Mouse (Mus musculus) MEL (cell line): ENCODE results near the gene Ak7. TPM values are rescaled to one million over a fixed set of nuclear protein-coding genes. Genes with fewer than 3 reads are reported as not detected.

Experiments used
- DNase-seq: peaks from one replicate; pipeline ENCODE4 v3.0.0; 2011; ENCODE audit warnings: low read depth, low spot score
- H3K27ac ChIP-seq: 2 replicates; pipeline ENCODE4 v1.5.1; 2012; ENCODE audit warnings: low read depth, mild to moderate bottlenecking, control low read depth, low read length, moderate library complexity; ENCODE audit not compliant: control insufficient read depth
- H3K27me3 ChIP-seq, 2 experiments: fragments of 150-350 bp in 1 of 2; sonication (generic) in 1 of 2; 2 replicates each; pipeline ENCODE4 v1.6.1; 2012; ENCODE audit warnings: low read length in 2 of 2, mild to moderate bottlenecking in 2 of 2, improper control_type of control experiment in 1 of 2, moderate library complexity in 1 of 2; ENCODE audit not compliant: insufficient read depth in 2 of 2, control insufficient read depth in 1 of 2
- H3K36me3 ChIP-seq, 2 experiments: 2 replicates each; pipeline ENCODE4 v1.6.1; 2012 to 2014; ENCODE audit warnings: low read length in 2 of 2, improper control_type of control experiment in 1 of 2, inconsistent platforms in 1 of 2, mild to moderate bottlenecking in 1 of 2; ENCODE audit not compliant: insufficient read depth in 2 of 2, control insufficient read depth in 1 of 2
- H3K4me1 ChIP-seq, 2 experiments: fragments of 150-350 bp in 1 of 2; sonication (generic) in 1 of 2; 2 replicates each; pipeline ENCODE4 v1.6.1; 2012; ENCODE audit warnings: low read length in 2 of 2, improper control_type of control experiment in 1 of 2, mild to moderate bottlenecking in 1 of 2; ENCODE audit not compliant: insufficient read depth in 2 of 2, control insufficient read depth in 1 of 2
- H3K4me3 ChIP-seq, 2 experiments: fragments of 150-350 bp in 1 of 2; sonication (generic) in 1 of 2; 2 replicates each; pipeline ENCODE4 v1.5.1; 2012; ENCODE audit warnings: low read depth in 2 of 2, low read length in 2 of 2, mild to moderate bottlenecking in 2 of 2, moderate library complexity in 2 of 2, control low read depth in 1 of 2, improper control_type of control experiment in 1 of 2; ENCODE audit not compliant: control insufficient read depth in 1 of 2, insufficient read depth in 1 of 2
- H3K79me2 ChIP-seq: 2 replicates; pipeline ENCODE4 v1.6.1; 2012; ENCODE audit warnings: mild to moderate bottlenecking, low read length, moderate library complexity; ENCODE audit not compliant: control insufficient read depth, poor library complexity, insufficient read depth
- H3K9ac ChIP-seq: 2 replicates; pipeline ENCODE4 v1.6.1; 2012; ENCODE audit warnings: low read depth, mild to moderate bottlenecking, control low read depth, low read length, moderate library complexity; ENCODE audit not compliant: control insufficient read depth, poor library complexity, severe bottlenecking
- H3K9me3 ChIP-seq: fragments of 150-350 bp; sonication (generic); replicated peaks from 2 replicates; pipeline ENCODE4 v1.6.1; 2012; ENCODE audit warnings: mild to moderate bottlenecking, low read length, improper control_type of control experiment, moderate library complexity; ENCODE audit not compliant: insufficient read depth
- CHD1 ChIP-seq: IDR thresholded peaks from 2 replicates; pipeline ENCODE4 v1.6.1; 2012; ENCODE audit warnings: low read depth, mild to moderate bottlenecking, inconsistent platforms, low read length, improper control_type of control experiment
- CHD2 ChIP-seq: IDR thresholded peaks from 2 replicates; pipeline ENCODE4 v1.6.1; 2011; ENCODE audit warnings: low read length, improper control_type of control experiment
- E2F4 ChIP-seq: IDR thresholded peaks from 2 replicates; pipeline ENCODE4 v1.6.1; 2011; ENCODE audit warnings: low read depth, low read length, improper control_type of control experiment, borderline replicate concordance
- ELF1 ChIP-seq: IDR thresholded peaks from 2 replicates; pipeline ENCODE4 v1.6.1; 2014; ENCODE audit warnings: low read depth, mild to moderate bottlenecking, inconsistent platforms, low read length, improper control_type of control experiment, moderate library complexity
- EP300 ChIP-seq, 2 experiments: IDR thresholded peaks; 2 replicates each; pipeline ENCODE4 v1.6.1; 2011; ENCODE audit warnings: improper control_type of control experiment in 2 of 2, low read length in 2 of 2, low read depth in 1 of 2, mild to moderate bottlenecking in 1 of 2
- ETS1 ChIP-seq: IDR thresholded peaks from 2 replicates; pipeline ENCODE4 v1.6.1; 2012; ENCODE audit warnings: low read depth, mild to moderate bottlenecking, inconsistent platforms, low read length, improper control_type of control experiment, moderate library complexity
- GATA1 ChIP-seq: IDR thresholded peaks from 2 replicates; pipeline ENCODE4 v1.6.1; 2011; ENCODE audit warnings: low read depth, low read length, improper control_type of control experiment
- HCFC1 ChIP-seq: IDR thresholded peaks from 2 replicates; pipeline ENCODE4 v1.6.1; 2012; ENCODE audit warnings: low read depth, mild to moderate bottlenecking, inconsistent platforms, low read length, improper control_type of control experiment, moderate library complexity
- MAFK ChIP-seq: IDR thresholded peaks from 2 replicates; pipeline ENCODE4 v1.6.1; 2011; ENCODE audit warnings: low read depth, mild to moderate bottlenecking, low read length, improper control_type of control experiment, borderline replicate concordance
- MAX ChIP-seq: IDR thresholded peaks from 2 replicates; pipeline ENCODE4 v1.6.1; 2011; ENCODE audit warnings: low read length, improper control_type of control experiment
- MAZ ChIP-seq: IDR thresholded peaks from 2 replicates; pipeline ENCODE4 v1.6.1; 2012; ENCODE audit warnings: low read depth, mild to moderate bottlenecking, inconsistent platforms, low read length, improper control_type of control experiment
- MEF2A ChIP-seq: IDR thresholded peaks from 2 replicates; pipeline ENCODE4 v1.6.1; 2014; ENCODE audit warnings: low read depth, mild to moderate bottlenecking, inconsistent platforms, low read length, improper control_type of control experiment; ENCODE audit not compliant: poor library complexity, insufficient replicate concordance, severe bottlenecking; ENCODE audit errors: extremely low read depth
- MXI1 ChIP-seq: IDR thresholded peaks from 2 replicates; pipeline ENCODE4 v1.6.1; 2011; ENCODE audit warnings: mild to moderate bottlenecking, low read depth, low read length, improper control_type of control experiment
- MYC ChIP-seq: IDR thresholded peaks from 2 replicates; pipeline ENCODE4 v1.6.1; 2011; ENCODE audit warnings: low read depth, mild to moderate bottlenecking, low read length, improper control_type of control experiment, moderate library complexity
- POLR2A ChIP-seq, 2 experiments: IDR thresholded peaks; 2 replicates each; pipeline ENCODE4 v1.6.1; 2011 to 2012; ENCODE audit warnings: low read length in 2 of 2, mild to moderate bottlenecking in 2 of 2, control low read depth in 1 of 2, improper control_type of control experiment in 1 of 2, low read depth in 1 of 2, moderate library complexity in 1 of 2; ENCODE audit not compliant: control insufficient read depth in 1 of 2, insufficient read depth in 1 of 2, poor library complexity in 1 of 2
- RAD21 ChIP-seq: IDR thresholded peaks from 2 replicates; pipeline ENCODE4 v1.6.1; 2011; ENCODE audit warnings: mild to moderate bottlenecking, low read depth, low read length, improper control_type of control experiment
- RCOR1 ChIP-seq: IDR thresholded peaks from 2 replicates; pipeline ENCODE4 v1.6.1; 2012; ENCODE audit warnings: low read depth, mild to moderate bottlenecking, inconsistent platforms, low read length, improper control_type of control experiment
- SIN3A ChIP-seq: IDR thresholded peaks from 2 replicates; pipeline ENCODE4 v1.6.1; 2012; ENCODE audit warnings: low read length, improper control_type of control experiment, inconsistent platforms
- SMC3 ChIP-seq: IDR thresholded peaks from 2 replicates; pipeline ENCODE4 v1.6.1; 2011; ENCODE audit warnings: low read depth, low read length, improper control_type of control experiment
- TBP ChIP-seq: IDR thresholded peaks from 2 replicates; pipeline ENCODE4 v1.8.0; 2011; ENCODE audit warnings: low read depth, low read length, improper control_type of control experiment
- TCF12 ChIP-seq: IDR thresholded peaks from 2 replicates; pipeline ENCODE4 v1.6.1; 2014; ENCODE audit warnings: low read depth, mild to moderate bottlenecking, inconsistent platforms, low read length, improper control_type of control experiment, moderate library complexity
- UBTF ChIP-seq: IDR thresholded peaks from 2 replicates; pipeline ENCODE4 v1.6.1; 2012; ENCODE audit warnings: low read depth, mild to moderate bottlenecking, inconsistent platforms, low read length, improper control_type of control experiment, moderate library complexity, borderline replicate concordance; ENCODE audit not compliant: insufficient read depth
- USF1 ChIP-seq: IDR thresholded peaks from 2 replicates; pipeline ENCODE4 v1.6.1; 2014; ENCODE audit warnings: low read depth, mild to moderate bottlenecking, inconsistent platforms, low read length, improper control_type of control experiment, moderate library complexity
- ZKSCAN1 ChIP-seq: IDR thresholded peaks from 2 replicates; pipeline ENCODE4 v1.6.1; 2012; ENCODE audit warnings: low read depth, mild to moderate bottlenecking, inconsistent platforms, low read length, improper control_type of control experiment, moderate library complexity
- ZNF384 ChIP-seq: IDR thresholded peaks from 2 replicates; pipeline ENCODE4 v1.6.1; 2012; ENCODE audit warnings: low read depth, mild to moderate bottlenecking, inconsistent platforms, low read length, improper control_type of control experiment
- polyA plus RNA-seq, 2 experiments: library from polyadenylated mRNA; stranded (reverse) in 1 of 2; unstranded in 1 of 2; fragments of >175 nt in 1 of 2; fragments of >200 nt in 1 of 2; gene quantifications; 2 replicates each; pipeline versions ENCODE4 v1.2.1 to v1.2.4; 2012; ENCODE audit warnings: low replicate concordance in 2 of 2, low read depth in 1 of 2; ENCODE audit not compliant: insufficient read length in 2 of 2, insufficient read depth in 1 of 2, missing spikeins in 1 of 2
- total RNA-seq: library from RNA; depleted of rRNA; stranded (reverse); fragments of 300-350 nt; gene quantifications from 2 replicates; pipeline ENCODE4 v1.2.3, GENCODE M21; 2012

Gene Ak7
- total and polyA plus RNA-seq, 3 experiments = 0.31 to 0.36 TPM; not detected in 1

DNA sequence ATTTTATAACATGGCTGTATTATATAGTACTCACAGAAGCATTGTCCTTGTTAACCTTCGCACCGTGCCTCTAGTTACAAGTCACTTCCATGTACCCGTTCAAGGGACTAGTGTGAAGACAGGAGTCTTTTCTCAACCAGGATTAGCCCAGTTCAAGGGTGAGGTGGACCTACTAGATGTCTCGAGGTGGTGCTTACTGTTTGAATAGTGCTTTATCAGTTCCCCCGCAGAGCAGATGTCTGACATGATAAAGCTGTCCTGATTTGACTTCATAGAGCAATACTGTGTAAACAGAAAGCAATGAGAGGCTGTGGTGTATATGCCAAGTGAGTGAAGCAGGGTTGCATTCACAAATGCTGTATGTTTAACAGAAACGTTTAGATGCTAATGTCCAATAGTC, 104.8 kb downstream of the Ak7 start:
- Histone ChIP-seq H3K36me3 (peaks cover 36 to 61% of the 10 kb centered on the region in 2 experiments), H3K9ac (no peak overlapping the region), H3K4me3 (no peak overlapping the region), H3K27me3 (no peaks in the 10 kb centered on the region), H3K79me2 (0 out of 2 replicates have a peak, but pooled peaks cover 2% of the 10 kb centered on the region), H3K4me1 (peaks cover 7 to 21% of the 10 kb centered on the region in 2 experiments), H3K27ac (no peak overlapping the region), H3K9me3 (no peaks in the 10 kb centered on the region)
- TF ChIP-seq MYC (no peak), USF1 (no peak), TCF12 (peak; percentile 80), ZKSCAN1 (peak; percentile 64; the same call in 1 of the 2 replicates), EP300 (IDR thresholded peaks at IDR 0.05; ENCODE audit: low read depth in 1 of 2, low read length in 2 of 2) (peak in 1 of 2 experiments; percentile 63; a peak in 2 of 4 replicates), MAX (no peak), RCOR1 (peak; percentile 71; the same call in 1 of the 2 replicates), RAD21 (no peak), ETS1 (0 out of 2 replicates have a peak, but pooled peaks have one; percentile 9), UBTF (no peak), CHD1 (no peak), SMC3 (no peak)
- DNase-seq = no peak

DNA sequence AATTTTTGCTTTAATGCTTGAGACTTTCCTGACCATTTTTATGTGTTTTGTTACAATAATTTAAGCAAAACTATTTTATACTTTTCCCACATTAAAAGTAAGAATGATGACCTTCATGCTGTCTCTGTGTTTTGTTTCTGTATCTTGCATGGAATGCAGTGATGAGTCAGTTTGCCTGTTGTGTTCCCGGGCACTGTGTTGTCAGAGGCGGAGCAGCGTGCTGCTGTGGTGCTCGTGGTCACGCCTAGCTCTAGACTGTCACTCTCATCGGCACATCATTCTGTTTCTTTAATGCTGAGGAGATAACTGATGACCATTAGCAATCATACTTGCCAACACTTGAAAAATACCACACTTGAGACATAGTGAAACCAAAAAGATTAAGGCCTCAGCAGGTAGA, 108.2 kb downstream of the Ak7 start:
- peaks cover 2 to 6% of the 10 kb centered on the region in 2 experiments; a peak in 3 of 4 replicates for H3K4me1 ChIP-seq
- H3K4me3 ChIP-seq = no peak overlapping the region
- H3K27ac ChIP-seq = no peak overlapping the region
- H3K9me3 ChIP-seq = no peaks in the 10 kb centered on the region
- H3K79me2 ChIP-seq = peaks cover 3% of the 10 kb centered on the region; the same call in 1 of the 2 replicates
- DNase-seq = no peak
- H3K27me3 ChIP-seq = no peaks in the 10 kb centered on the region
- no peak for TF ChIP-seq UBTF
- no peak for TF ChIP-seq RCOR1
- no peak for TF ChIP-seq HCFC1
- no peak for TF ChIP-seq SMC3
- no peak for TF ChIP-seq POLR2A (IDR thresholded peaks at IDR 0.05; ENCODE audit: control insufficient read depth in 1 of 2, insufficient read depth in 1 of 2, low read depth in 1 of 2, low read length in 2 of 2, poor library complexity in 1 of 2)
- no peak for TF ChIP-seq MAFK
- no peak for TF ChIP-seq E2F4
- no peak for TF ChIP-seq CHD1
- no peak for TF ChIP-seq USF1
- TF ChIP-seq ZNF384 = no peak
- TF ChIP-seq MXI1 = no peak
- TF ChIP-seq SIN3A = no peak
- no peak for TF ChIP-seq TBP
- TF ChIP-seq MAX = no peak
- no peak for TF ChIP-seq GATA1
- TF ChIP-seq CHD2 = no peak
- no peak for TF ChIP-seq MEF2A
- TF ChIP-seq ELF1 = no peak
- TF ChIP-seq MAZ = no peak
- H3K36me3 ChIP-seq = peaks cover 13 to 42% of the 10 kb centered on the region in 2 experiments
- no peak overlapping the region for H3K9ac ChIP-seq
